Mouse (Mus musculus): Measurements from ENCODE around the gene Phgr1. TPM values are rescaled to one million over a fixed set of nuclear protein-coding genes. Genes with fewer than 3 reads are reported as not detected.

Phgr1 gene
- total RNA-seq (2021): not detected
- long read RNA-seq, experiment 1: 0 reads
- long read RNA-seq, experiment 2: 0 reads

GRCm38 (mm10) chr2:118772158-118772874 lies at the start of gene Phgr1:
Gene Phgr1, plus strand, starts transcription at chr2:118772769.
- intact Hi-C loops (cut with DNase I): no loop called here
- DNase-seq (ENCODE audit: low spot score in 2 of 2): no peak

GRCm38 (mm10) chr2:118723693-118724486 lies 48.7 kb upstream of the Phgr1 start:
- no peak for DNase-seq (ENCODE audit: low spot score in 2 of 2)
- intact Hi-C loops (cut with DNase I): no loop called here

DNA sequence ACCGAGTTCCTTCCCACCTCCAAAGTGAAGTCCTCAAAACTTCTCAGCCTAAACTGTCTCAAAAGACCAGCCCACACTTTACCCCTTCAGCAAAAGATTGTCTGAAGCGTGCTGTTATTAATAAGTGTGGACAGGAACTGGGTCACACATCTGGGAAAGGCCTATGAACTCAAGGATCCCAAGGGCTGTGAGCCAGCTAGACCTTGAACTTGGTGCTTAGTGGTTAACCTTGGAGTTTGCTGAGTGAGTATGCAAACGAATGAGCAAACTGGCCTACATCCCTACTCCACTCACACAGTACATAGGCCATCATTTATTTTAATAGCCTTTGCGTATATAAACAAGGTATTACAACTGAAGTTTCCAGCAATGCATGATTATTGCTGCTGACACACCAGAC lies 47.1 kb upstream of the Phgr1 start:
- intact Hi-C loops (cut with DNase I): no loop called here
- no peak for DNase-seq (ENCODE audit: low spot score in 2 of 2)

DNA sequence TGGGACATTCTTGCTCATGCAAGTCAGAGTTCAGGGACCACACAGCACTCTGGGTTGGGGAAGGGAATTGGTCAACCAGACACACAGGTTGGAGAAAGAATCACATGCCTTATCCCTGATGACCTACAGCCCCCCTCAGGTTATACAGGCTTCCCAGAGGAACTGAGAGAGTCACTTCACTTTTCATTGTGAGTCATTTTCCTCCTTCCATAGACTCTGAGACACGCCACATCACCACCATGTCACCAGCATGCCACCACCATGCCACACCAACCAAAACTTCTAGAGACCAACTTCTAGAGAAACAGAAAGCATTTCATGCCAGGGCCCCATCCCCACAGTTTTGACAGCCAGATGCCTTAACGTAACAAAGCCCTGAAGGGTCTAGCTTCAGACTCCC lies 45.7 kb upstream of the Phgr1 start:
- no peak for DNase-seq (ENCODE audit: low spot score in 2 of 2)

DNA sequence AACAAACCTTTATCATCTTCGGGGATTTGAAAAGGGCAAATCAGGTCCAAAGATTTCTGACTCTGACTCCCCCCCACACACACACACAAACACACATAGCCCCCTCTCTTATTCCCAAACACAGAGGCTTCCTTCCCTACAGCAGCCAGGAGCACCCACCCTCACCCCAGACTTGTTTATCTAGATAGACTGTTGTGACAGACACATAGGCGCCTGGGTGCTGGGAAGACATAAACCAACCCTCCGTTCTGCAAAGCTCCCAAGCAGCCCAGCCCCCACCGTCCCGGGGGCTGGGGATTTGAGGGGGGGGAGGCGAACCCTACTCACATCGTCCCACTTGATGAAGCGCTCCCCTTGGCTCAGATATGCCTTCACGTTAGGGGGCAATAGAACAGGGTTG lies 44.7 kb upstream of the Phgr1 start:
- DNase-seq (ENCODE audit: low spot score in 2 of 2): no peak
- intact Hi-C loops (cut with DNase I): no loop called here

More for the DNA sequence above, 45.7 kb upstream of the Phgr1 start:
- intact Hi-C loops (cut with DNase I): no loop called here

DNA sequence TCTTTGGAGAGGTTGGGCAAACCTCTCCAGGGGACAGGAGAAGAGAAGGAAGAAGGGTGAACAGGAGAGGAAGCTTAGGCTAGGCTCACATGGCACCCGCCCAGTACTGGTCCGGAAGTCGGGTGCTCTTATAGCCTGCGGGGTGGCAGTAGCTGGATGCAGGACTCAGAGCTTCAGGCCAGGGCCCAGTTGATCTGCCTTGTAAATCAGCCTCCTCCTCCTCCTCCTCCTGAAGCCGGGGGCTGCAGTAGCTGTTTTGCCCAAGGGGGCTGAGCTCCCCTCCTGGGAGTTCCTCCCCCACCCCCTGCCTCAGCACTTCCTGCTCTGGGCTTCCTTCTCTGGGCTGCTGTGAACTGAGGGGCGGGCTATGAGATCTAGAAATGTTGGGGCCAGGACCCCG lies 44.2 kb upstream of the Phgr1 start, which contains the start of gene Plcb2:
Gene Plcb2 (minus strand): TSS at position 102 of the 400 bp plus-strand sequence.
- intact Hi-C loops (cut with DNase I): no loop called here
- no peak for DNase-seq (ENCODE audit: low spot score in 2 of 2)

- intact Hi-C loops (cut with DNase I): no loop called here
- no peak for DNase-seq (ENCODE audit: low spot score in 2 of 2)
Measured at GRCm38 (mm10) chr2:118729194-118729593, 43.4 kb upstream of the Phgr1 start.

DNA sequence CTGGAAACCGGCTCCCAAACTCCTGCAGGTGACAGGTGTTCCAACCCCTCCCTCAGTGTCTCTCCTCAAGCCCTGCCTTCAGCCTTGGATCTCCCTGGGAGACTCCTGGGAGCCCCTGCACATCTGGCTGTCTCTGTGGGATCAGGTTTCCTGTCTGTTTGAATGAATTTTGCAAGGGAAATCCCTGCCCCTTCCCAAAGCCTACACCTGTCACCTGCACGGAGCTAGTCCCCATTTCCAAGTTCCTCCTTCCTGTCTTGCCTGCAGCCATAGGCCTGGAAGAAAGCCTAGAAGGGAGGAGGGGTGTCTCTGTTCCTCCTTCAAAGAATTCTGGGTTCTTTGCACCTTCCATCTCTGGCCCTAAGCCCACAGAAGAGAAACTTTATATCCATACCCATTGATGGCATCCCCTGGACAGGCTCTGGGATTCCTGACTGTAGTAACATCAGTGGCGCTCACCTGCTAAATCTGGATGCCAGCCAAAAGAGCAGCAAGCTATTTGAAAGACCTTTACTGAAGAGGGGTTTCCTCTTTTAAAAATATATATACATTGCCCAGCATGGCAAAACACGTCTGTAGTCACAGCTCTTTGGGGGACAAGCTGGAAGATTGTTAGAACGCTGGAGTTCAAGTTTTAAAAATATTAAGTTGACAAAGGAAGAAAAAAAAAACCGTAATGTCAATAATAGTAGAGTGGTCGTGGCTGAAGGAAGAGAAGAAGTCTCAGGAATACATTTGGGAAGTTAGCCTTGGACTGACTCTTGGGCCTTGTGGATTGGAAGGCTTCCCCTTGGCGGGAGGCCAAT lies 42.5 kb upstream of the Phgr1 start:
- DNase-seq (ENCODE audit: low spot score in 2 of 2): no peak
- intact Hi-C loops (cut with DNase I): loop anchor here (2.0 to 5.0 kb wide), 2 partner anchors 29 to 93 kb away; no protein-coding TSS in a partner anchor

DNA sequence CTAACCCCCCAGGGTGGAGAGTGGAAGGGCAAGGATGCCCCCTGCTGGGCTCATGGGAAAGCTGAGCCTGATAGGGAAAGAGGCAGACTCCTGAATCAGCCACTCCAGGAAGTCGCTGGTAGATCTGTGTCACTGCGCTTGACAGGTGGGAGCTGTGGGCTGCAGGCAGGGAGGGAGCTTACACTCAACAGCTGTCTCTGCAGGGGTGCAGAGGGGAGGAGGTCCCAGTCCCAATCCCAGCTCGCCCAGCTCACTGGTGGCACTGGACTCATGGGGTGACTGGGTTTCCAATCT lies 42.0 kb upstream of the Phgr1 start:
- intact Hi-C loops (cut with DNase I): loop anchor here (2.0 to 5.0 kb wide), 2 partner anchors 30 to 93 kb away; no protein-coding TSS in a partner anchor

DNA sequence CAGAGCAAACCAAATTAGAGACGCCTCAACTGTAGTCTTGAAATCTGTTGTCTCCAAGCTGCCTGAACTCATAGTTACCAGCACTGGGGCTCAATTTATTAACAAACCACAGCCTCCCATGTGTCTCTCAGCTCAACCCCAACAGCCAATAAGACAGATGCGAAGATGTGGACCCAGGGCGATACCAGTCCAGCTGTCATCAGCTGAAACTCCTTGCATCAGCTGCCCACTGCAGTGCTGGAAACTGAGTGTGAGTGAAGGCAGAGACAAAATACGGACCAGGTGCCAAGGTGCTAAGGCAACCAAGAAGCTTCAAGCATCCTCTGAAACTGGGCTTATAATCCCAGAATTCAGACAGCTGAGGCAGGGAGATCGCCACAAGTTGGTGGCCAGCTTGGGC lies 40.6 kb upstream of the Phgr1 start:
- no peak for DNase-seq (ENCODE audit: low spot score in 2 of 2)
- intact Hi-C loops (cut with DNase I): loop anchor here (2.0 to 5.0 kb wide), 2 partner anchors 31 to 95 kb away; no protein-coding TSS in a partner anchor

More for the DNA sequence above, 42.0 kb upstream of the Phgr1 start:
- DNase-seq (ENCODE audit: low spot score in 2 of 2): peak; percentile 76 to 86

- DNase-seq (ENCODE audit: low spot score in 2 of 2): peak; percentile 62 to 67
- intact Hi-C loops (cut with DNase I): loop anchor here (5.0 kb wide), 1 partner anchor 96 kb away; no protein-coding TSS in a partner anchor
Measured at GRCm38 (mm10) chr2:118733341-118733740, 39.2 kb upstream of the Phgr1 start.

DNA sequence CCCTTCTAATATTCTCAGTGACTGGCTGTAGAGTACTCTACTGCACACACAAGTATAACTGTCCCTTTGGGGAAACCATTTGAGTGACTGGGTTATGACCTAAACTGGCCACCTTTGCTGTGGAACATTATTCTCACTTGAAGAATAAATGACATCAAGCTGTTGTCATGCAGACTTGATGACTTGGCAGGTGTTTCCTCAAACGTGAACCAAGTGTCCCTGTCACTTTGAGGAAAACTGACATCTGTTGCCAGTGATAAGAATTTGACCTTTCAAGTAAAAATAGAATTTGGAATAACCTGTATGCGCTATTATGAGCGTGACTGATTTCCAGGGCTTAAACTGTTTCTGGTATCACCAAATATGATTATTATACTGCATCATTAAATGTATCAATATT lies 32.2 kb upstream of the Phgr1 start:
- intact Hi-C loops (cut with DNase I): loop anchor here (10.0 kb wide), 1 partner anchor 256 kb away; no protein-coding TSS in a partner anchor
- no peak for DNase-seq (ENCODE audit: low spot score in 2 of 2)

- intact Hi-C loops (cut with DNase I): loop anchor here (10.0 kb wide), 1 partner anchor 256 kb away; no protein-coding TSS in a partner anchor
- DNase-seq (ENCODE audit: low spot score in 2 of 2): peak in 1 of 2 experiments; percentile 65
Measured at GRCm38 (mm10) chr2:118741183-118741582, 31.4 kb upstream of the Phgr1 start.

- intact Hi-C loops (cut with DNase I): loop anchor here (10.0 kb wide), 1 partner anchor 259 kb away; no protein-coding TSS in a partner anchor
- peak in 1 of 2 experiments; percentile 58 for DNase-seq (ENCODE audit: low spot score in 2 of 2)
Measured at GRCm38 (mm10) chr2:118743261-118743943, 29.2 kb upstream of the Phgr1 start.

- intact Hi-C loops (cut with DNase I): loop anchor here (2.0 to 10.0 kb wide), 3 partner anchors 34 to 260 kb away; partner anchors contain the start of gene Disp2
Measured at GRCm38 (mm10) chr2:118744621-118745020, 27.9 kb upstream of the Phgr1 start.

GRCm38 (mm10) chr2:118745232-118745884 lies 27.2 kb upstream of the Phgr1 start, which contains the start of gene Inafm2:
Gene Inafm2, plus strand, starts transcription at chr2:118745758.
- DNase-seq (ENCODE audit: low spot score in 2 of 2): peak; percentile 85 to 91
- intact Hi-C loops (cut with DNase I): loop anchor here (2.0 to 10.0 kb wide), 3 partner anchors 33 to 261 kb away; partner anchors contain the start of gene Disp2

More at GRCm38 (mm10) chr2:118744621-118745020, 27.9 kb upstream of the Phgr1 start:
- DNase-seq (ENCODE audit: low spot score in 2 of 2): no peak

- intact Hi-C loops (cut with DNase I): loop anchor here (2.0 to 10.0 kb wide), 3 partner anchors 33 to 261 kb away; partner anchors contain the start of gene Disp2
- no peak for DNase-seq (ENCODE audit: low spot score in 2 of 2)
Measured at GRCm38 (mm10) chr2:118745915-118746901, 26.4 kb upstream of the Phgr1 start.

Measured in left cerebral cortex, postnatal 14 days (tissue).